Mouse (Mus musculus) T-cell, adult 2 months (primary cell): Measurements from ENCODE around the gene Sec61b.

ENCODE experiments used
- DNase-seq: peaks from one replicate; pipeline ENCODE4 v3.0.0; 2022; ENCODE audit warnings: low spot score

Sec61b gene

DNA sequence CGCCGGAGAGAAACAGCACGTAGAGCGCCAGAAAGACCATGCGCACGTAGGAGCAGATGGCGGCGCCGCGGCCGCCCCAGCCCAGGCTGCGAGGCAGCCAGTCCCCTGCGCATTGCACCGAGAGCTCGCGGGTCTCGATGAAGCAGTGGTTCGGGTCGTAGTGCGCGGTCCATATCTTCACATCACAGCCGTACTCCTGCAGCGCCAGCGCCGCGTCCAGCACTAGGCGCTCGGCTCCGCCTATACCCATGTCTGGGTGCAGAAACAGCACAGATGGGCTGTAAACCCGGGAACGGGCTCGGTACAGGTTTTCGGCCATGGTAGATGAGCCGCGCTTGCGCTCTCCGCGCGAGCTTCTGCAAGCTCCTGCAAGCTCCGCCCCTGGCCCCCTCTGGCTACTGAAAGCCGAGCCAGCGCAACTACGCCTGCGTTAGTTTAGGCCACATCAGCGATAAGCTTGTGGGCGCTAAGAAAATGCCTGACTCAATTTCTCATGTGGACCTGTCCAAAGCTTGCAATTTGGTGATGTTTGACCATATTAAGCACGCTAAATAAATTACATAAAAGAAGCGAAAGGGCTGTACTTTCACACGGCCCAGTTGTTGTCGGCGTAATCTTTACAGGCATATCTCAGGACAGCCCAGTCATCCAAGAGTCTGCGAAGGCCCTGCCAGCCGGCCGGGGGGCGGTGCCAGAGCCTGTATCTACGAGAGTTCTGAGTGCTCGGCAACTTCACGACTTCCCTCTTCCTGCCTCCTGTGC is at the start of gene Sec61b, which contains the start of gene Alg2:
TSS of gene Sec61b (plus strand) at position 691 of the 762 bp plus-strand sequence.
TSS of gene Alg2 (minus strand) at position 366 of the 762 bp plus-strand sequence.
- peak; percentile 97 for DNase-seq

DNA sequence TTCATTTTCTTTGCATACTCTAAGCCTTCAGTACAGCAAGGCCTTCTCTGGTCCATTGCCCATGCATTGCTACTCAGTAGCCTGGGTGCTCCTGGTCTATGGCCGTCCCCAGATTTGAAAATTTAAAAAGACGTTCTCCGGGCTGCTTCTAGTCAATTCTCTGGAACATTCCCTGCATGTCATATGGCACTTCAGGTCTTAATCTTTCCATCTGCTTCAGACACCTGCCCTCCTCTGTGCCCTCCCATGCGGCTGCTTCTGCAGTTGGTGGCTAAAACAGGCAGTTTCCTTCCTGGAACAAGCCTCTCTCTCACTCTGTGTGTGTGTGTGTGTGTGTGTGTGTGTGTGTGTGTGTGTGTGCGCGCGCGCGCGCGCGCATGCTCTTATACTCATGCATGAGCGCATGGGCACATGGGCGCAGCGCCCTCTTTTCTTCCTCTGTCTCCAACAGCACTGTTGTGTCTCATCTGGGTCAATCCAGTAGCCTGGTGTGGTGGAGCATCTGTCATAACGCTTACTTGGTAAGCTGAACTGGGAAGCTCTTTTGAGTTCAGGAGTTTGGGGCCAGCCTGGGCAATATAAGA is 49.1 kb upstream of the Sec61b start:
- no peak for DNase-seq

DNA sequence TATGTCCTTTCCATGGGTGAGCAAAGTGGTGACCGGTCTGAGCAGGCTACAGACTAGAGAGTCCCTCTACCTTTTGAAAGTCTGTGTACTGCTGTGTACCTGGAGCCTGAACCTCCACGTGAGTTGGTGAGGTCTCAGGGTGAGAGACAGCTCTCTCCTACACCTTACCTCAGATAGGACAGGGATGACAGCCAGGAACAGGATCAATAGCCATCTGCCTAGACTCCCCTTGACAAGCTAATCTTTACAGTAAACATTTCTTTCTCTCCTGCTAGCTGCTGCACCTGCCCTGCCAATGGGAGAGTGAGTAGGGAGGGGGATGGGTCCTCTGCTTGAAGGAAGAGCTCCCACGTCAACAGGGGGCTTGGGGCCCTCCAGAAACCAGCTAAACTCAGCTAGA is 46.9 kb upstream of the Sec61b start:
- no peak for DNase-seq

DNA sequence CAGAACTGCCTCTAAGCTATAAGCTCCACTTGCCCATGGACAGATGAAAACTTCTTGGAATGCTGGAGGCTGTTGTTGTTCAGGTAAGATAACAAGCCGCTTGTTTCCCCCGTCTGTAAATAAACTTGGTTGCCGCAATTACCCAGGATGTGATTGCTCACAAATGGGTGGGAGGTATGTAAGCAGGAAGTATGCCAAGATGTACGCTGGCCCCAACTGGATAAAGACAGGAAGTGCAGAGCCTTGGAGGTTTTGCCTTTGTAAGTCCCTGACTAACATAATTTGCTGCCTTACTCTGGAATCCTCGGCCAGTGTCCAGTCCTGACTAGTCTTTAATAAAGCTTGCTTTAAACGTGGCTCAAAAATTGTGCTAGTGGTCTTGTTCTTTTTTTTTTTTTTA is 43.9 kb upstream of the Sec61b start:
- no peak for DNase-seq

DNA sequence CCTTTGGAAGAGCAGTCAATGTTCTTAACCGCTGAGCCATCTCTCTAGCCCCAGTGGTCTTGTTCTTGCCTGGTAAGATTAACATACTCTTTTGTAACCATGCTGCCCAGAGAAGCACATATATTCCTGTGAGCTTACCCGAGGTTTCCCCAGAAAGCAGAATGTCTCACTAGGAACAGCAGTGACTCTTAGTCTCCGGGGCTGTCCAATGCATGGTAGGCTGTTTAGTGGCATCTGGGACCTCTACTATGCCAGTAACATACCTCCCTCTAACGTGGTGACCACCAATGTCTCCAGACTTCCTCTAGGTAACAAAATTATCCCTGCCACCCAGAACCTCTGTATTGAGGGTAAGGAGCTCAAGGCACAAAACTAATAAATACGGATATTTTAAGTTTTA is 43.4 kb upstream of the Sec61b start:
- DNase-seq: no peak

DNA sequence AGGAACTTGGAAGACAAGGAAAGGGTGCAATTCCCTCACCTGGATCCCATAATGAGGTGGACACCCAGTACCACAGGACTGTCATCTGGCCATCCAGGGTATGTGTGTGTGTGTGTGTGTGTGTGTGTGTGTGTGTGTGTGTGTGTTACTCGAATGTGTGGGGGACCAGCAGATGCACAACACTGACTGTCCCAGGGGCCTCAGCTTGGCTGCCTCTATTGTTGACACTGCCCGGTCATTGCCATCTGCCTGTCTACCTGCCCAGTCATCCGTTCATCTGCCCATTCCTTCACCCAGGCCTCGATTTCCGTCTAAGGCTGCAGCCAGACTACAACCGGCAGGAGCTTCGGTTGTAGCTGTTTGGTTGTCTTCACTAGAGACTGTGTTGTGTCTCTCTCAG is 41.7 kb upstream of the Sec61b start:
- no peak for DNase-seq

DNA sequence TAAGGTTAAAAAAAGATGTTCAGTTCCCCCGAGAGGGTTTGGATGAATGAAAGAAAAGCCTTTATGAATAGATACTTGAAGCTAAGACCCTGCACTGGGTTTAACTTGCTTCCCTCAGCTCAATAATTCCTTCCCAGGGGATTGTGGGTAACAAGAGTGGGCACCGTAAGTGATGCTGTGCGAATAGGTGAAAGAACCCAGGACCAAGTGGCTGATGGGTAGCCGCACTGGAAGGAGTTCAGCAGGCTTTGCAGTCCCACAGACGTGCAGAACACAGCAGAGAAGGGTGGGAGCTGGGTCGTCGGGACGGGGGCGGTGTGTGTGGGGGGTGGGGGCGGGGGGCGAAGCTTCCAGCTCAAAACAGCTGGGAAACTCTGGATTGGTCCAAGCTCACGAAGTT is 39.3 kb upstream of the Sec61b start:
- no peak for DNase-seq

DNA sequence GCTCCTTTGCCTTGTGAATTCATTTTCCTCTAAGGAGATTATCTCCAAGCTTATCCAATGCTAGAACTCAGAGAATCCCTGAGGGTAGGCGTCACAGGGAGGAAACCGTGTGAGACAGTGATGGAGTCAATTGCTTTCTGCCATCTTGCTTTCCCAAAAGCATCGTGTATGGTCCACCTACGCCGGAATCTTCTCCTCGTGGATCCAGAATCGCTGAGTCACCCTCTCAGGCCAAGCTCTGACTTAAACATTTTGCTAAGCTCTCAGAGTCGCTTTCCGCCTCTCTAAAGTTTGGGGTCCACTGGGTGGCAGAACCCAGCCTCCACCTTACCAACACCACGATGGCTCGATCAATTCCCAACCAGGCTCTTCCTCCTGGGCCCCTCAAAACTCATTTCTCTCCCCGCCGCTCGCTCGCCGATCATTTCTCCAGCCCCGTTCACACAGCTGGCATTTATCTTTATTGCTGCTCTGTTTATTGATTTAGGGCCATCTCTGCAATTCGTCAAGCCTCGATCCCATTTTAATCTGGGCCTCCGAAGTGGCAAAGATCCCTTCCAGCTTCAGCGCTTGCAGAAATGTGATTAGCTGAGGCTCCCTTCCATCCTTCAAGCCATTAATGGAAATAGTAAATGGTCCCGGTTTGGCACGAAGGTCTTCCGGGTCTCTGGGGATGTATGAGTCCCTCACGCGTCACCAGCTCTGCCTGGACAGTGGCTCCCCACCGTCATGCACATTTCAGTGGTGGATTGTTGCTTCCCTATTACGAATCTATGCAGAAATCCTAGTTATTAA is 38.7 kb upstream of the Sec61b start:
- no peak for DNase-seq

DNA sequence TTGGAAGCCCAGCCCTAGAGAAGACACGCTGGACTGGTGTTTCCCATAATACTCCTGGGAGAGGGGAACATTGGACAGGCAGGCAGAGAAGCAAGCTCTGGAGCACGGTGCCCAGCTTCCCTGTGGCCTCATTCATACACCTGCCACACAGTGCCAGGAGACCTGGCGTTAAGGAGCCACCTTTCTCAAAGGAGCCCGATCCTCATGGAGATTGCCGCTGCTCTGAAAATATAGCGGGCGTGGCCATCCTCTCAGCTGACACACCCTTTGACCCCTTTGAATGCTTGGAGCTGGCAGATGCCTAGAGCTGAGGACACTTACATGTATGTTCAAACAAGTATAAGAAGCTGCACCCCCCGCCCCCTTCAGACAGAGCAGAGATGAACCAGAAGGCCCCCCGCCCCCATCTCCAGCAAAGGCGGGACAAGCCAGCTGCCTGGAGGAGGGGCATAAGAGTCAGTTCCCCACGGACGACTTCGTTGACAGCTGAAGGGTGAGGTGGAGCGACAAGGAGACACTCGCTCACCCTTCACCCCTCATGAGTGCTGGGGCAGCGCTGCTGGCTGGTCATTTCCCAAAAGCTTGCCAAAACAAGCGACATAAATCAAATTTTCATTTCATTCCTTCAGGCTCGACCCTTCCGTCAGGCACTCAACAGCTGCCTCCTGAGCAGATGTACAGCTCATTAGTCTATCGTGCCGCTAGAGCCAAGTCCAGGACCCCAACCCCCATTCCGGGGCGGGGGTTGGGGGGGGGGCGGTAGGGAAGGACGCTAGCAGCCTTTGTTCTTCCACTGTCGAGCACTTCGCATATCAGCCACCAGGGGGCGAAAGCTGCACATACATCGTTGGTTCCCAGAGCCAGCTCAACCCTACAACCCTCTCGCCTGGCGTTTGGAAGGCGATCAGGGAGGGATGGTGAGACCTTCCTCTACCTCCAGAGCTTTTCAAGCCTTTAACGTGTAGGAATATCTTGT is 36.8 kb upstream of the Sec61b start:
- DNase-seq: peak; percentile 62

DNA sequence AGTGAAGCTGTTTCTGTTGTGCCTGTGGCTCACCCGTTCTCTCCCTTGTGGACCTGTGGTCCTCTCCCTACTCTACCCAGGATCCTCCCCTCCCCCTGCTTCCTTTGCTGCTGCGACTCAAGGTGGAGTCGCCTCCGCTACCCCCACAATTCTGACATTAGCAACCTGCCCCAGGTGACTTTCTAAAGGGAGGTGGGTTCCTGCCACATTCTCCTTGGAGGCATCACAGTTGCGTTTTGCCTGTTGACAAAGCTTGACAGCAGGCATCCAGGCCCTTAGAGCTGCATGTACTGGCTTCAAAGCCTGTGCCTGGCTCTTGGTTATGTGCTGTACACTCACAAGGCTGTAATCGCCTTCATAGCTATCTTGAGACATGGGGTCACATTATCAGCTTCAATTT is 35.5 kb upstream of the Sec61b start:
- no peak for DNase-seq

DNA sequence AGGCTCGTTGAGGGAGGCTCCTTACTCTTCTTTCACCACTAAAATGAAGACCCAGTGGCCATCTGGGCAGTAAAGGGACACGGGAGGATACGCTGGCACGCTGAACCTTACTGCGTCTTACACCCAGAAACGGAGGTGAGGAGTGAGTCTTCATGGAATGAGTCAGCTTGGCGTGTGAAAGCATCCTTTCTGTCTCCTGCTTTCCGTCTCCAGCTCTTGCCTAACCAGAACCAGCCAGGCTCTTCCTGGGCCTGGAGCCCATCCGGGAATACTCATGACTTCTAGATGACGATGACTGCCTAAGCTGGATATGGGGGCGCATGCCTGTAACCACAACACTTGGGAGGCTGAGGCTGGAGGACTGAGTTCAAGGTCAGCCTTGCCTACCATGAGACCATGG is 33.5 kb upstream of the Sec61b start:
- no peak for DNase-seq

DNA sequence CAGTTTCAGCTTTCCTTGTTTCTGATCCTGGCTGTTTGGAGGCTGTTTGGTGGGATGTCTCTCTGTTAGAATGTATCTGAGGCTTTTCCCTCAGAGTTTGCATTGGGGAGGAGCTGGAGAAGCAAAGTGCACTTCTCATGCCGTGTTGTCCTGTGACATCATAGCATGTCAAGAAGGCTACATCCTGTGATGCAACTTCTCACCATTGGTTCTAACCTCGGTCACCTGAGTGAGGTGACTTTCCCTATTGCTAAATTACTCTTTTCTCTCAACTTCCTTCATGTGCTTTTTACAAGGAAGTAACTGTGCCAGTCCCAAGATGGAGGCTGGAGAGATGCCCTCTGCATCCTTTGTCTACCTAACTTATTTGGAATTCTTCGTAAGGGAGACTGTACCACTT is 25.9 kb upstream of the Sec61b start:
- DNase-seq: no peak

DNA sequence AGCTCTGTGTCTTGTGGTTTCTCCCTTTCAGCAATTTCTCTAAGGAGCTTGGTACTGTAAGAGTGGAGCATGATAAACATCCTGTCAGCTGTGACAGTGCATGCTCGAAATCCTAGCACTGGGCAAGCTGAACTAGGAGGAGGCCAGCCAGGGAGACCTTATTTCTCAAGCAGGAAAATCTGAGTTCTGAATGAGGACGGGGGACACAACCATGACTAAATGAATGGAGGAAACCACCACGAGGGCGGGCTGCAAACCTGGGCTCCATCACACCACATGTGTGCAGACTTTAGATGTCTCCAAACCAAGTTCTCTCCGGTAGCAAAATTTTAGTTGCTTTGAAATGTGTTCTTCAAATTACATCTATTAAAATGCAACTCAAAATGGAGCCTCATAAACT is 25.3 kb upstream of the Sec61b start:
- DNase-seq: no peak

DNA sequence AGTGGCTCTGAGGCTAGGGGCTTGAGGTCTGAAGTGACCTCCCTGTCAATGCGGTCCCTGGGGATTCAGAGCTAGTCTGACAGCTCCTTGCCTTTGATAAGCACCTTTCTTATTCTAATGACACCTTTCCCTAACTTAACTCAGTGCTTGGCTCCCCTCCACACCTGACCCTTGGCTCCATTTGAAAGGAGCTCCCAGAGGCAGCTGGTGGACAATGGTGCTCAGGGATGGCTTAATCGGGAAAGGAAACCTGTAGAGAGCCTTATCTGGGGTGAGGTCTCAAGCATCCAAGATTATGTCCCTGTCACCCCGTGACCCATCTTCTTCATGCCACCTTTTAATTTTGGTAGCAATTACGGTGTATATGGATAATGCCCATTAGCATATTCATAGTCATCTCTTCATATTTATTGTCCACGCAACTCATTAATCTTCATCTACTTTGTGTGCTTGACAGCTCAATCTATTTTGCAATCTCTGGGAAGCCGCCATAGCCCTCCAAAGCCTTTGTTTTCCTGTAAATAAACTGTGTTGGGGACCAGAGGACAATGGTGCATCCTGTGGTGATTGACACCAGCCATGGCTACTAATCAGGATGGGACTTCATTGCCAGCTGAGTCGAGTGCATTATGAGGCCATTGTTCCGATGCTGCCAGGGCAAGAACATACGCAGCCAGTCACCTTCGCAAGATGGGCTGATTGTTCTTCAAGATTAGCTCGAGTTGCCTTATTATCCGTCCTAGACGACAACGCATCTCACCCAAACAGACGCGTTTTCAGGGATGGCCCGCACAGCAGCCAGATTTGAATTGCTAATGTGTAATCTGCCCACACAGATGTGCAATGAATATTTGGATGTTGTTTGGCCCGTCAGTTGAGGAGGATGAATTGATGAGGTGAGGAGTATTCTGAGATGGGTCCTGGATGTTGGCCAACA is 24.6 kb upstream of the Sec61b start:
- no peak for DNase-seq

DNA sequence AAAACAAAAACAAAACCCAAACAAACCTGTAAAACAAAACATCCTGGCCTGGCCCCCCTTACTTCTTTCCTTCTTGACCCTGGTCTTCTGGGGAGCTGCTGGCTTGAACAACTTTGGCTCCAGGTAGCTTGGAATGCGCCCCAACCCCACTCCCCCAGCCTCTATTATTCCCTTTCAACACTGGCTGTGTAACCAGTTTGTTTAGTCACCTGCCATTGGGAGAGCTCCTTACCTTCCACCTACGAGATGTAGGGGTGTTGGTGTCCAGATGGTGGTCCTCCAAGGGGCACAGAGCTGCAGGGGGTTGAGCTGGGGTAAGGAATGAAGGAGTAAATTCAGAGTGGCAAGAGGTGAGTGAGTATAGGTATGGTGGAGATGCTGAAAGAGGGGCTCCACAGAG is 7.3 kb upstream of the Sec61b start:
- no peak for DNase-seq

DNA sequence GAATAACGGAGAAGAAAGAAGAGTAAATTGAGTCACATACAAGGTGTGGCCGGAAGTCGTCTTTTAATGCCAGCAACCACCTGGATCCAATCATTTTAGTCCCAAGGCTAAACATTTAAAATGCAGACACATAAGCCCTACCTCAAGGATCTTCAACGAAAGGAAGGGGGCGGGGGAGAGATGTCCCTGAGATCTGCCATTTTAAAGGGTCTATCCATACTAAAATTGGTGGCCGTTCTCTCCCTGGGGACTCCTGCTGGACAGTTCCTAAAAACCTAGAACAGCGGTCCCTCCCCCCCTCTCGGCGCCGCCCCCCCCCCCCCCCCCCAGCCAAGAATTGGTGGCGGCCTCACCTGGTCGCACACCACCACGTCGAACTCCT is 881 bp upstream of the Sec61b start:
- peak; percentile 3 for DNase-seq

DNA sequence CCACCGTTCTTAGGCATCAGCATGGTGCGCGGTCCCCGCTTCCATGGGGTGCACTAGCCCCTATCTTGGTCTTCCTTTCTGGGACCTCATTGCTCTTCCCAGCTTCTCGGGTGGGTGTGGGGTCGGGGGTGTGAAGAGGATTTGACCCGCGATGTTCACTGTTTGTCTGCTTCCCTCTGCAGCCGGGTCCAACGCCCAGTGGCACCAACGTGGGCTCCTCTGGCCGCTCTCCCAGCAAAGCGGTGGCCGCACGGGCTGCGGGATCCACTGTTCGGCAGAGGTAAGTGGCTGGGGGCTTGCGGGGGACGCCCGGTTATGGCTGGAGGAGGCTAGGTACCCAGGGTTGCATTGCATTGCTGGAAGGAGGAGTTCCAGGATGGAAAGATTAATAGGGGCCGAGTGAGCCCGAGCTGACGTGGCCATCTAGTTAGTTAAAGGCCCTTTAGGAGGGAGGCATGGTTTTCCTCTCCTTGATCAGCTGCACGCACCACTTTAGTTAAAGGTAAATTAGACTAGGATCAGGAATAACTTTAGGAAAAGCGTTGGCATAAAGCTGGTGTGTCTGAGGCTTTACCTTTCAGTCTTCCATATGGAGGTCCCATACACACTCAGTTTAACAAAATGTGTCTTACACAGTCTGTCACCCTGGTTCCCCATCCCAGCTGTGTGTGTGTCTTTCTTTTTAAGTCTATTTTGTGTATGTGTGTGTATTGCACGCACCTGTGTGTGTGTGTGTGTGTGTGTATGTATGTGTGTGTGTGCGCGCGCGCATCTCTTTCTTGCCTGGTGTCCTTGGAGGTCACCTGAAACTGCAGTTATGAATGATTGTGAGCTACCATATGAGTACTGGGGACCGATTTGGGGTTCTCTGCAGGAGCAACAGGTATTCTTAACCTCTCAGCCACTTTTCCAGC is 529 bp downstream of the Sec61b start:
- no peak for DNase-seq

DNA sequence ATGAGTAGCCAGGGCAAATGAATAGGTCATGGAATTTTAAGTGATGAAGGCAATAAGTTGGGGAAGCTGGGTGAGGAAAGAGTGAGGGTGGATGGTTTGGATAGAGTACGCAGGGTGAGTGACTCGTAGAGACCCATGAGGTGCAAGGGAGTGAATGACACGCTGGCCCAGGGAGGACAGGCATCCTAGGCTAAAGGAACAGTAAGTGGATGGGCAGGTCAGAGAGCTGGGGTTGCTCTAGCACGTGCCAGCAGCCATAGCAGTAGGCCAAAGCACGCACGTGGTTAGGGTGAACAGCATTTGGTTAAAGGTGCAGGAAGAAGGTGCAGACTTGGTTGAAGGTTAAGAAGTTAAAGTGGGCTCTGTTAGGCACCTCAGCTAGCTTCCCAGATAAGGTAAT is 3.1 kb downstream of the Sec61b start:
- no peak for DNase-seq

DNA sequence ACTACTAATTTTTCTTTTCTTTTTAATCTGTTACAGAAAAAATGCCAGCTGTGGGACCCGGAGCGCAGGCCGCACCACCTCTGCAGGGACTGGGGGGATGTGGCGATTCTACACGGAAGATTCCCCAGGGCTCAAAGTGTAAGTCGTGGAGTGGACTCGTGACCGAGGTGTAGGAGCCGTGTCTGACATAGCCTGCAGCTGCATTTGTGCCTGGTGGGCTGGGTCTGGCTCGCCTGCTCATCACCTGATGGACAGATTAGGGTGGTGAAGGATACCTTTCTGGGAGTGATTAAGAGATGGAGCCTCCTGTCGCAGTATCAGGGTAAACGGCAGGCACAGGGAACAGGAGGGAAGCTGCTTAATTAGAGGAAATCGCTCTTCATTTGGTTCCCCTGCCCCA is 5.6 kb downstream of the Sec61b start:
- no peak for DNase-seq

DNA sequence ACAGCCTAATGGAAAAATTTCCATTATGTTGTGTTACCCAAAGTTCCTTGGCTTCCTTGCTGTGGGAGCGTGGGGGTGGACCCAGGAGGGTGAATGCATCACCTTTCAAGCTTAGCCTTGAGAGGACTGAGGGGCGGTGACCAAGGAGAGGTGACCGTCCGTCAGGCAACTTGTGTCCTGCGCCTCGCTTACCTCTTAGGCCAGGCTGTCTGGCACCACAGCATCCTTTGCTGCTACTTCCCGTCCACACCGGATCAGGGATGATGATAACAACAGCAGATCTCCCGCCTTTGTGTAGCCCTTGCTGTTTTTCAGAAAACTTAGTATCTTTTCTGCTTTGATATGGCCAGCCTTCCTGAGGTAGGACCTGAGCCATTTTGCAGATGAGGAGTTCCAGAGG is 6.1 kb downstream of the Sec61b start:
- no peak for DNase-seq
